Mouse (Mus musculus): ENCODE data around the gene Arih1.
"Not testable (repeated sequence)": the region's sequence is repeated elsewhere in the genome, so short reads cannot be mapped to it uniquely, and the experiment has no call there.

Gene Arih1

DNA sequence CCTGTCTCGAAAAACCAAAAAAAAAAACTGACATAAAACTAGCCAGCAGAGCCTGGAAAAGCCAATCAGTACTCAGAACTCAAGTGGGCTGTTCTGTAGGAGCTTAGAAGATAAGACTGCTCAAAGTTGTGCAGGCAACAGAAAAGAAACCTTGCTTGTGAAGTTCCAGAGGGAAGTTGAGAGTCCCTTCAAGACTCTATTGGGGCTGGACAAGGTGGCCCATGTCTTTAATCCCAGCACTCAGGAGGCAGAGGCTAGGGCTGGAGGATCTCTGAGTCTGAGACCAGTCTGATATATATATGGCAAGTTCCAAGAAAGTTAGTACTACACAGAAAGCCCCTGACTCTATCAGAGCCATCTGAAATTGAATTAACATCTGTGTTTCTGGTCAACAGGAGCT, 28.0 kb downstream of the Arih1 start:
- DNase-seq, result no peak

DNA sequence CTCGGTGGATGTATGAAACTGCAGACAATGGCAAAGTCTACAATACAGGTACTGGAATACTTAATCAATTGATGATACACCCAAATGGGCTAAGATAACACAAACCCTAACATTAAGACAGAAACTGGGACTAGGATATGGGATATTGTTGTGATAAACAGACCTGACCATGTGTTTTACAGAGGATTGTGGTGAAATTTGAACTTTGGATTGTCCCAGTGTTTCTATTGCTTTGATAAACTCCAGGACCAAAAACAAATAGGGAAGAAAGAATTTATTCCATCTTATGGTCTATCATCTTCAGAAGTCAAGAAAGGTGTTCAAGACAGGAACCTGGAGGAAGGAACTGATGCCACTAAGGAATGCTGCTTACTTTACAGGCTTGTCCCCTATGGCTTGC, 28.7 kb downstream of the Arih1 start:
- DNase-seq, result no peak

DNA sequence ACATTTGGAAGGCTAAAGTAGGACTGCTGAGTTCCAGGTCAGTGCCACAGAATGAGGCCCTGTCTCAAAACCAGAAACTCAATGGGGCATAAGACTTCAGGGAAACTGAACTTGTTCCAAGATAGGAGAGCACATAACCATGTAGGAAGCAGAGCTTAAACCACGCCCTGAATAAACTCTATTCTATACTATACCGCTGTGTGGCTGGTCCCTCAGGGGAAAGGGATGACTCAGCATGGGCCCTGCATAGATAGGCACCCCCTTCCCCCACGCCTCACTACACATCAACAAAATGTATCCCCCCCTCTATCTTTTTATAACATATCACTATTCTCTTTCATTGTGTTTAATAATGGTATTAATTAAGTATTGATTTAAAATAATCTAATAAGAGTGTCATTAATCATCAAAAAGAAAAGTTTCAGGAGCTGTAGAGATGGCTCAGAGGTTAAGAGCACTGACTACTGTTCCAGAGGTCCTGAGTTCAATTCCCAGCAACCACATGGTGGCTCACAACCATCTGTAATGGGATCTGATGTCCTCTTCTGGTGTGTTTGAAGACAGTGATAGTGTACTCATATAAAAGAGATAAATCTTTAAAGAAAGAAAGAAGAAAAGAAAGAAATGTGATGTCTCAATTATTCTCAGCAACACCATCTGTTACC, 30.9 kb downstream of the Arih1 start:
- no peak for DNase-seq

DNA sequence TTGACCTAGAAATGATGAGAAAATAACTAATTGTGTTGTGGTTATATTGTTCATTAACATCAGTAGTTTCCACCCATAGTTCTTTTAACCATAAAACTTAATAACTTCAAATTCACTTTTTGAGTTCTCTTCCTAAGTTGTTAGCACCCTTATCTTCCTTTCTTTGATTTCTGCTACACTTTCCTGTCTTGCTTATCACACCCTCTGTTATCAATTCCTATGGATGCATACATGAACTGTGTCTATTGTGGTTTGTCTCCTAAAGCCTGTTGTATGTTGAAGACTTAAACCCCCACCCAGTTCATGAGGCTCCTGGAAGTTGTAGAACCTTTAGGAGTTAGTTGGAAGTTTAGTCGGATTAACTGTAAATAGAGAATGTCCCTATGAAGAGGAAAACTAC, 52.7 kb downstream of the Arih1 start:
- no peak for DNase-seq

DNA sequence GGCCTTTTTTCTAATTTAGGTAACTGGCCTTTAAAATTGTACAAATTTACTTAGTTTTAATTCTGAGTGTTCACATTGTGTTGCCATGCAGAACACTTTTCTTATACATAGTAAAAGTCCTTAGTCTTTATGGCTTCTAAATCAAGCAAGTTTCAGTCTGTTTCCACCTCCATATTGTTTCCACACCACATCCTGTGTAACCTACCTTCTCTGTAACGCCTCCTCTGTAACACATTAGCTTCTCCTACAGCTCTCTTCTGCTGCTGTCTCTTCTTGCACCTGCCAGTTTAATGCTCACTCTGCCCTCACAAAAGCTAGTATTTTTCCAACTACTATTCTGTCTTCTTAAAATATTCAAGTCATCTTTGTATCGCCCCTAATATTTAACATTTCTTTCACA, 54.8 kb downstream of the Arih1 start:
- DNase-seq, result no peak

GRCm38 (mm10) chr9:59420487-59420886, 65.9 kb downstream of the Arih1 start:
- no peak for DNase-seq

- no peak for DNase-seq
These were observed 79.1 kb downstream of the Arih1 start for GRCm38 (mm10) chr9:59407271-59407670.

DNA sequence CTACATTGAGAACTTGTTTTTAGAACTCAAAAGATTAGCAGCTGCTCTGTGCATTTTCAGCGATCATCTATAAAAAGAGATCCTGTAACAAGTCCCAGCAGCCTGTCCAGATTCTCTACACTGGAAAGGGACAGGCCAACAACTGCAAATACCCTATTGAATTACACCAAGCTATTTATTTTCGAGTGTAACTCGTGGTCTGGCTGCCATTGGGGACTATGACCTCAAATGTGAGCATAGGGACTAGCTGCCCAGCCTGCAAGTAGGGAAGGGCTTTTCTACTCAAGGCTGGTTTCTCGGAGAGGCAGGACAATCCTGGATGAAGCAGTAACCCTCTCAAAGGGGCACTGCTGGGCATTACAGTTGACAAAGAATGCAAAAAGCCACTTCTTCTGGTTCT, 97.3 kb downstream of the Arih1 start:
- DNase-seq, result no peak

DNA sequence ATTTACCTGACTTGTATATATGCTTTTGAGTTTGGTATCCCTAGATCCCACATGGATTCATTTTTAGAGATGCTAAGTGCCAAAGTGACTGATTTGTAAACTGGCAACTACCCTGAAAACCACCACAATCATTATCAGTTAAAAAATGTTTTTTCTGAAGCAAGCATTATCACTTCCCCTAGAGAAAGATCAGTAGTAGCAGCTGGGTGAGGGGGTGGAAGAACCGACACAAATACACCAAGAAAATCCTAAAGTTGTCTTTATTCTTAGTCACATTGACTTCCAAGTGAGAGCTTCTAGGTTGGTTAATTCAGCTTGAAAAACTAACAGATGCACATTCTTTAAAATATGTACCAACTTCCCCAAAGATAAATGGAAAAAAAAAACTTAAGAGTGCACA, 98.1 kb downstream of the Arih1 start:
- no peak for DNase-seq

GRCm38 (mm10) chr9:59387461-59387860, 99.0 kb downstream of the Arih1 start:
- DNase-seq, result no peak

GRCm38 (mm10) chr9:59375626-59376025, 110.8 kb downstream of the Arih1 start:
- DNase-seq, result no peak

DNA sequence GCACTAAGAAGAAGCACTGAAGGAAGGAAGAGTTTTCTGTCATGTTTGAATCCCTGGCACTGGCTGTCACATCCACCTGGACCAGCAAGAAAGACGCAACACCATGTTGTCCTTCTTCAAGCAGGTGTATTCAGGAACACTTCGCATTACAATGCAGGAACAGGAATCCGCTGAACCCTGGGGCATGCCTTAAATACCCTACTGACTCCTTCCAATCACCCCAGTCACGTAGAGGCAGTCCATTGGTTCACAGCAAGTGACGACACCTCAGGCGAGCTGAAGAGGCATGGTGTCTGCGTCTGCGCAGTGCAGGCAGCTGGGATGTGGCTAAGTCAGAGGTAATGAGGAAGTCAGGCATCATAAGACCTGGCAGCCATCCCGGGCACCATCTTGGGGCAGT, 116.8 kb downstream of the Arih1 start:
- DNase-seq, result no peak

- no peak for DNase-seq
These were observed 117.2 kb downstream of the Arih1 start for GRCm38 (mm10) chr9:59369220-59369619.

GRCm38 (mm10) chr9:59360487-59360886, 125.9 kb downstream of the Arih1 start:
- DNase-seq, result not testable (repeated sequence)

DNA sequence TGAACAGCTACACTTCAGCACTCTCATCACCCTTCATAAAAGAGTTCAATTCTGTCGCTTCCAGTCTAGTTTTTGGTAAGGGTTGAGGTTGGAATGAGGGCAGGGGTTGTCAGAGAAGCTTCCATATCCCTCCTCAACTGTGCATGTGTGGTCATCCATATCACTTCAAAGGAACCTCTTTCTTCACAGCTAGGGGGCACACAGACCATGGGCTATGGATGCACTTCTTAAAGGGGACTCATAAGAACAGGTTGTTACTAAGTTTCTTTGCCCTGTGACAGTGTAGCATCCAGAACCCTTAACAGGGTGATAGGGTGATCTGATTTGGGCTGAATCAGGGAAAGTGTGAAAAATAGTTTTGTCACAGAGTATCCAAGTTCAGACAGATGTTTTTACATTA, 128.4 kb downstream of the Arih1 start:
- not testable (repeated sequence) for DNase-seq

- peak; percentile 92 to 95 for DNase-seq
These were observed 133.2 kb downstream of the Arih1 start, which contains the start of gene Bbs4 for GRCm38 (mm10) chr9:59353253-59353639. Bbs4 (minus strand) TSS chr9:59353508.

DNA sequence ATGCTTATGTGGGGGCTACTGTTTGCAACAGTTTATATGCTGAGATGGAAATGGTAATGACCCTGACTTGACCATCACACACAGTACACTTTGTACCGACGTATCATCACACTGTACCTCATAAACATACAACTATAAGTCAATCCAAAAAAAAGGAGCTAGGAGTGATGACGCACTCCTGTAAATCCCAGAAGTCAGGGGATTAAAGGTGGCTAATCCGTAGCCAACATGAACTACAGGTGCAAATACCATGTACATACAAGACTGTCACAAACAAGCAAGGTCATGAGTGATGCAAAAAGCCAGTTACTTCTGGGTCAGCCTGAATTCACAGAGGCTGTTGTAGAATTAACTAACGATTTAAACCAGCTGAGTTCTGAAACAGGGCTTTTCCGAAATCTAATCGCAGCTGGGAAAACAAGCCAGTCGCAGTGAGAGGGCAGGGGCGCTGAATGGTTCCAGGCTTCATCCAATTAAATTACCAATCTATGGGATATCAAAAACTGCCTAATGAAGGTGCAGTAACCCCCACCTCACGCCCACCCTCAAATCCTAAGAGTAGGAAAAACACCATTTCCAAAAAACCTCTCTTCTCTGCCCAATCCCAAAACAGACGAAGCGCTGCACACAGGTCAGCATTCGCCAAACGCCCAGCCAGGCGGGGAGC, 133.7 kb downstream of the Arih1 start:
- DNase-seq, result no peak

DNA sequence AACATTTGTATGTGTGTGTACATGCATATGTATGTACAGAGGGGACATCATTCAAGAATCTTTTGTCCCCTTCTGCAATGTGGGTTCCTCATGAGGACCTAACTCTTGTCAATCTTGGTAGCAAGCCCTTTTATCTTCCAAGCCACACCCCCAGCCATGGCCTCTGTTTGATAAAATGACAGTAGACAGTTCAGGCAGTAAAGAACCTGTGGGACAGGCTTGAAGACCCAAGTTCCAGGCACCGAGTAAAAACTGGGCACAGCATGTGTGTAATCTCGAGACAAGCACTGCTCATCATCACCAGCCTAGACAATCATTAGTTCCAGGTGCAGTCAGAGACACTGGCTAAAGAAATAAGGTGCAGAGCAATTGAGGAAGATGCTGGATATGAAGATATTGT, 140.2 kb downstream of the Arih1 start:
- DNase-seq, result no peak

- DNase-seq, result no peak
These were observed 146.4 kb downstream of the Arih1 start for GRCm38 (mm10) chr9:59340002-59340401.

- no peak for DNase-seq
These were observed 147.3 kb downstream of the Arih1 start for GRCm38 (mm10) chr9:59339107-59339506.

- DNase-seq, result no peak
These were observed 148.0 kb downstream of the Arih1 start for GRCm38 (mm10) chr9:59338411-59338810.

Measured in kidney, adult 8-10 months (tissue).